Mouse (Mus musculus) hindbrain, postnatal 0 days (tissue): ENCODE results near the gene Gm45837. TPM values are rescaled to one million over a fixed set of nuclear protein-coding genes. Genes with fewer than 3 reads are reported as not detected.

ENCODE experiments used
- ATAC-seq: fragments of 200-750 bp; cut with Nextera tagmentation; 2 replicates; pipeline ENCODE4 v1.8.0; 2017; ENCODE audit warnings: mild to moderate bottlenecking, moderate TSS enrichment, moderate library complexity
- DNase-seq: peaks from one replicate; pipeline ENCODE4 v3.0.0-alpha.2; 2015; ENCODE audit warnings: low spot score
- H3K27ac ChIP-seq: fragments of 300-500 bp; sonication (generic); 2 replicates; pipeline ENCODE4 v1.5.1; 2014; ENCODE audit warnings: mild to moderate bottlenecking
- H3K27me3 ChIP-seq: fragments of 300-500 bp; sonication (generic); 2 replicates; pipeline ENCODE4 v1.6.1; 2014; ENCODE audit warnings: low read length, mixed read lengths; ENCODE audit not compliant: insufficient read depth
- H3K36me3 ChIP-seq: fragments of 300-500 bp; sonication (generic); 2 replicates; pipeline ENCODE4 v1.6.1; 2014; ENCODE audit warnings: low read length, mixed read lengths; ENCODE audit not compliant: insufficient read depth
- H3K4me1 ChIP-seq: fragments of 300-500 bp; sonication (generic); 2 replicates; pipeline ENCODE4 v1.6.1; 2014; ENCODE audit warnings: antibody characterized with exemption, low read length, mixed read lengths; ENCODE audit not compliant: insufficient read depth
- H3K4me2 ChIP-seq: fragments of 300-500 bp; sonication (generic); 2 replicates; pipeline ENCODE4 v1.6.1; 2014; ENCODE audit warnings: low read depth, mild to moderate bottlenecking, low read length, moderate library complexity, mixed read lengths
- H3K4me3 ChIP-seq: fragments of 300-500 bp; sonication (generic); 2 replicates; pipeline ENCODE4 v1.5.1; 2014; ENCODE audit warnings: low read length
- H3K9ac ChIP-seq: fragments of 300-500 bp; sonication (generic); replicated peaks from 2 replicates; pipeline ENCODE4 v1.6.1; 2014; ENCODE audit warnings: mild to moderate bottlenecking, low read length, moderate library complexity, mixed read lengths
- H3K9me3 ChIP-seq: fragments of 300-500 bp; sonication (generic); 2 replicates; pipeline ENCODE4 v1.6.1; 2016; ENCODE audit warnings: low read length, mixed read lengths
- CTCF ChIP-seq: IDR thresholded peaks from 2 replicates; pipeline ENCODE4 v1.5.1; 2016; ENCODE audit warnings: antibody characterized with exemption, control low read depth, low read depth
- WGBS: fragments of 180-500 bp; shearing (Covaris S2); extraction: QIAGEN DNeasy Blood & Tissue Kit; methylation state at CpG from one replicate; pipeline ENCODE4 v1.1.7; 2014; 5-methylcytosine and 5-hydroxymethylcytosine counted together
- polyA plus RNA-seq: library from polyadenylated mRNA; unstranded; fragments of >200 nt; fragmentation: Nextera tagmentation; extraction: Ambion mirVana; gene quantifications from 2 replicates; pipeline ENCODE4 v1.2.1, GENCODE M21; 2015
- total RNA-seq: library from RNA; depleted of rRNA; stranded (reverse); fragments of >200 nt; gene quantifications from 2 replicates; pipeline ENCODE4 v1.2.3, GENCODE M21; 2014

Gm45837 gene
- total and polyA plus RNA-seq, 2 experiments from 2014 or later = not detected

- WGBS = 37% methylated on average over 6 of the region's 6 CpGs
These were observed 13.3 kb downstream of the Gm45837 start for GRCm38 (mm10) chr7:101423970-101424369.

GRCm38 (mm10) chr7:101426692-101427091 is 16.0 kb downstream of the Gm45837 start:
- Histone ChIP-seq H3K4me1 (peaks cover 11% of the 10 kb centered on the region), H3K27ac (no peak overlapping the region), H3K4me3 (no peak overlapping the region), H3K27me3 (no peaks in the 10 kb centered on the region), H3K36me3 (no peaks in the 10 kb centered on the region), H3K4me2 (no peak overlapping the region), H3K9ac (no peak overlapping the region), H3K9me3 (no peaks in the 10 kb centered on the region)
- 74% methylated on average over 8 of the region's 8 CpGs for WGBS
- DNase-seq (no peak), ATAC-seq (peak; percentile 5; the same call in 1 of the 2 replicates)
- no peak for TF ChIP-seq CTCF

More at GRCm38 (mm10) chr7:101423970-101424369, 13.3 kb downstream of the Gm45837 start:
- Histone ChIP-seq H3K4me1 (peaks cover 16% of the 10 kb centered on the region), H3K4me2 (no peak overlapping the region), H3K4me3 (no peak overlapping the region), H3K9me3 (no peaks in the 10 kb centered on the region), H3K27me3 (no peaks in the 10 kb centered on the region), H3K36me3 (no peaks in the 10 kb centered on the region), H3K9ac (no peak overlapping the region), H3K27ac (no peak overlapping the region)
- no peak for TF ChIP-seq CTCF
- no peak for ATAC-seq
- DNase-seq = peak; percentile 58

GRCm38 (mm10) chr7:101427736-101428135 is 17.1 kb downstream of the Gm45837 start:
- Histone ChIP-seq H3K9me3 (no peaks in the 10 kb centered on the region), H3K27me3 (no peaks in the 10 kb centered on the region), H3K9ac (no peak overlapping the region), H3K36me3 (no peaks in the 10 kb centered on the region), H3K4me2 (no peak overlapping the region), H3K4me1 (peaks cover 11% of the 10 kb centered on the region), H3K4me3 (no peak overlapping the region), H3K27ac (no peak overlapping the region)
- peak; percentile 89 for TF ChIP-seq CTCF
- ATAC-seq (0 out of 2 replicates have a peak, but pooled peaks have one; percentile 2), DNase-seq (peak; percentile 69)
- WGBS = 11% methylated on average over 2 of the region's 2 CpGs

DNA sequence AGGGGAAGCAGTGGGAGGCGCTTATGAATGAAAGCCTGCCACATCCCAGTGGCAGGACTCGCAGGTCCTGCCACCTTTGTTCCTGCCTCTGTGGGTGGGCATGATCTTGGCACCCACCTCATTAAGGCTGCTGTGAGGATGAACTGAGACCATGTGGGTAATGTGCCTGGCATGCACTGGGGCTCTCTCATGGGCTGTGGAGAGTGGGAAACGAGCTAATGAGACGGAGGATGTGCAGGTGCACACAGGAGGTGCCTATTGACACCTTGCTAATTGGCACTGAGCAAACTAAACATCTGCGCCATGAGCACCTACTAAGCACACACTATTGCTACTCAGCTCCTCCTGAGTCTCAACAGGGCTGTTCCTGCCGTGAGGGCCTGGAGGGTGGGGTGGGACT is 24.4 kb downstream of the Gm45837 start:
- WGBS = 48% methylated on average over 6 of the region's 6 CpGs
- H3K4me3 ChIP-seq = no peak overlapping the region
- no peaks in the 10 kb centered on the region for H3K4me1 ChIP-seq
- no peak overlapping the region for H3K27ac ChIP-seq
- ATAC-seq (no peak), DNase-seq (no peak)
- no peaks in the 10 kb centered on the region for H3K36me3 ChIP-seq
- no peaks in the 10 kb centered on the region for H3K27me3 ChIP-seq
- no peak overlapping the region for H3K9ac ChIP-seq
- H3K9me3 ChIP-seq = no peaks in the 10 kb centered on the region
- TF ChIP-seq CTCF = no peak
- no peak overlapping the region for H3K4me2 ChIP-seq

GRCm38 (mm10) chr7:101437876-101438275 is 27.2 kb downstream of the Gm45837 start:
- Histone ChIP-seq H3K9ac (no peak overlapping the region), H3K4me1 (no peaks in the 10 kb centered on the region), H3K27me3 (no peaks in the 10 kb centered on the region), H3K4me2 (no peak overlapping the region), H3K36me3 (no peaks in the 10 kb centered on the region), H3K9me3 (no peaks in the 10 kb centered on the region), H3K4me3 (no peak overlapping the region), H3K27ac (no peak overlapping the region)
- 21% methylated on average over 1 of the region's 1 CpGs for WGBS
- ATAC-seq (no peak), DNase-seq (no peak)
- TF ChIP-seq CTCF = no peak

DNA sequence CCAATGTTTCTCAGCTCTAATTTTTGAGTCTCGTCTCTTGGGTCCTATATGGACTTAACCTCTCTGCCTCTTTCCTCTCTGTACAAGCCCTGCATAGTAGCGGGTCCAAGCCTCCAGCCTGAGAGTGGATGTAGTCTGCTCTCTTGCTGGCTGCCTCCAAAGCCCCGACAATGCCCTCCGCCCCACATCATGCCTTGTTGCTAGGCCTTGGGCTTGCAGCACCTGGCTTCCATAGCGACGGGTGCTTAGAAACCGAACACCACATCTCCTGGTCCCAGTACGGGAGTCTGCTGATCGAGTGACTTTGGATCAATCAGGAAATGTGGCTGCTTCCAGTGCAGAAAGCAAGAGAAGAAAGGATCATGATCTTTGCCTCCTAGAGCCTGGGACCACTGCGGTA is 32.4 kb downstream of the Gm45837 start:
- Histone ChIP-seq H3K4me2 (no peak overlapping the region), H3K9ac (no peak overlapping the region), H3K4me1 (0 out of 2 replicates have a peak, but pooled peaks cover 3% of the 10 kb centered on the region), H3K36me3 (no peaks in the 10 kb centered on the region), H3K9me3 (no peaks in the 10 kb centered on the region), H3K4me3 (no peak overlapping the region), H3K27ac (peak overlapping the region; percentile 32; the same call in 1 of the 2 replicates), H3K27me3 (no peaks in the 10 kb centered on the region)
- DNase-seq (no peak), ATAC-seq (peak; percentile 33)
- whole genome bisulfite sequencing = 53% methylated on average over 10 of the region's 10 CpGs
- no peak for TF ChIP-seq CTCF

GRCm38 (mm10) chr7:101444211-101444610 is 33.5 kb downstream of the Gm45837 start:
- no peak for ATAC-seq
- TF ChIP-seq CTCF = no peak
- Histone ChIP-seq H3K4me1 (0 out of 2 replicates have a peak, but pooled peaks cover 3% of the 10 kb centered on the region), H3K9me3 (no peaks in the 10 kb centered on the region), H3K27ac (no peak overlapping the region), H3K27me3 (no peaks in the 10 kb centered on the region), H3K4me3 (no peak overlapping the region), H3K4me2 (no peak overlapping the region), H3K36me3 (no peaks in the 10 kb centered on the region), H3K9ac (no peak overlapping the region)
- 58% methylated on average over 4 of the region's 4 CpGs for WGBS
- DNase-seq = no peak
